Mouse (Mus musculus) C2C12 (cell line): ENCODE data around the gene Ubtf.

Experiments used
- CTCF ChIP-seq: IDR thresholded peaks from one replicate; pipeline ENCODE4 v1.5.1; 2011; ENCODE audit not compliant: control insufficient read depth, insufficient read depth, insufficient read length
- MYOG ChIP-seq: IDR thresholded peaks from one replicate; pipeline ENCODE4 v1.6.1; 2011; ENCODE audit not compliant: control insufficient read depth, insufficient read length; ENCODE audit errors: extremely low read depth

DNA sequence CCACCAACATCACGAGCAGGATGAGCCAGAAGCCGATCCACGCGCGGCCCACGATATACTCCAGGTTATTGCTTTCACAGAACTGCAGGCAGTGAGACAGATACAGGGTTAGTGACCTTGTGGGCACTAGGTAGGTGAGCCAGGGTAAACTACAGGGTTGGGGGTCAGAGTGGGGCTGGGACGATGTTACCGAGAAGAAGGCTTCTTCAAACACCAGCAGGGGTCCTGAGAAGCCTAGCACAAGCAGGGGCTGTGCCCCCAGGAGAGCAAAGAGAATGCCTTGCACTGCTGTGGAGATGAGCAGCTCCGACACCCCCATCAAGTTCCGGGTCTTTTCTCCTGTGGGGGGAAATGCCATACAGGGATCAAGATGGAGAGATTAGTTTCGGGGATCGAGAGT, 36.6 kb upstream of the Ubtf start:
- TF ChIP-seq MYOG = no peak
- TF ChIP-seq CTCF = no peak
